Mouse (Mus musculus): ENCODE results near the gene Olfr1155.

Gene Olfr1155

GRCm38 (mm10) chr2:87945037-87945436 lies at the start of gene Olfr1155:
Gene Olfr1155 (minus strand): TSS chr2:87945137.
- no peak for DNase-seq (ENCODE audit: low spot score in 2 of 2)

DNA sequence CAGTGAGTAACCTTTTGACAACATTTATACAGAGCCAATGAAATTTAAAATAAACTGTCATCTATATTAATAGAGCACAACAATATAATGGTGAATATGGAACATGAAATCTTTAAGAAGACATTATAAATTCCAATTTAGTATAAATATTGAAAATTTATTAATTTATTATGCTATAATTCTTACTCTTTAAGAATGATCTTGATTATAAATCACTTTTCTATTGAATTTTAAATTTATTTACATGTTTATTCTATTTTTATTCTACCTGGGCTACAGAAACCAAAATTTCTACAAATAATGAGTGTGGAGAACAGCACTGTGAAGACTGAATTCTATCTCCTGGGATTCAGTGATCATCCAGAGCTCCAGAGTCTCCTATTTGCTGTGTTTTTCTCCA lies 44.9 kb upstream of the Olfr1155 start, which contains the start of gene Olfr1158:
Gene Olfr1158 (plus strand): TSS at position 301 of the 400 bp plus-strand sequence.
- no peak for DNase-seq (ENCODE audit: low spot score in 2 of 2)

GRCm38 (mm10) chr2:87974563-87974962 lies 29.6 kb upstream of the Olfr1155 start, which contains the start of gene Olfr74:
Gene Olfr74 (minus strand): TSS chr2:87974663.
- no peak for DNase-seq (ENCODE audit: low spot score in 2 of 2)

DNA sequence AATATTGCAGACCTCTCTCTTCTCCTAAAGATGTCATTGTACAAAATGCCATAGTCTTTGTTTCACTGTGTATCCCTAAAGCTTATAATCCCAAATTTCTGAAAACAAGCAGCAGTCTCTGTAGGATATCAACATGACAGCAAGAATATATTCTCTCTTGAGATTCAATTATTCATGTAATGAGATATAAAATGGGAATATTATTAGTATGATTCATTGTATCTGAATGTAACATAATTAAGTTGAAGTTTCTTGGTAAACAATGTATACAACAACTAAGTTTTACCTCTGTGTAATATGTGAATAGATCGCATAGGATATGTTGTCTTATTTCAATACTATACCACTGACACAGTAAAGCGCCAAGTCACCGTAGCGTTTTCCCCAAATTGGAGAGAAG lies 23.3 kb upstream of the Olfr1155 start, which contains the start of gene Olfr1157:
Gene Olfr1157 (minus strand): TSS at position 101 of the 400 bp plus-strand sequence.
- no peak for DNase-seq (ENCODE audit: low spot score in 2 of 2)

DNA sequence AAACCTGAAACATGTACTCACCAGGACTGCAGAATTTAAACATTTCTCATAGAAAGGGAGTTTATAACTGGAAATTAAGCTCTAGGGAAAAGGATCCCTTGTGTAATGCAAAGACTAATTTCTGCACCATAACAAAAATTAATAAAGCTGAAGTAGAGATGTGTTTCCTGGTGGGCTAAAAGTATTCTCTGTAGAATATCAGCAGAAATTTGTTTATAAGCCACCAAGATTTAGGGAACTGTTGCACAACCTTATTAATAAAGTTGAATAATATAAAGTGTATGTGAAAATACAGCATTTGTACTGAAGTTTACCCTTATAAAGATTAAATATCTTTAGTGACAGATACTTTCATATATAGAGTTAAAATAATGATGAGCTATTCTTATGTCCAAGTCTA lies 8.1 kb upstream of the Olfr1155 start, which contains the start of gene Olfr1156:
Gene Olfr1156 (minus strand): TSS at position 101 of the 400 bp plus-strand sequence.
- DNase-seq (ENCODE audit: low spot score in 2 of 2) = no peak

DNA sequence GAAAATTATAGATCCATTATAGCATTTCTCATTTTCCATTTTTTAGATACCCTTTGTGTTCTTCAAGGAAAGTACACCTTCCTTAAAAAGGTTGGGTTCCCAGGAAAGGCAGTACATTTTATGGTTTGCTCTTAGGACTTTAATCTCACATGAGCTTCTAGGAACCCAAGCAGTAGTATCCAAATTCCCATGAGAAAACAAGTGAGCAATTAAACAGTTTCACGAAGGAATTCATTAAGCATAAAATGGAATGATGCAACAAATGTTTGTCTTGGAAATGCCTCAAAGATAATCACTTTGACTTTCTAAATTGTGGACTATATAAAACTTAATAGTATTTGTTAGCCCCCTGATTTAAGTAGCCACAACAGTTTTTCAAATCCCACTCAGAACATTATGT lies 39.9 kb downstream of the Olfr1155 start, which contains the start of gene Olfr1154:
Gene Olfr1154 (minus strand): TSS at position 101 of the 400 bp plus-strand sequence.
- no peak for DNase-seq (ENCODE audit: low spot score in 2 of 2)

- DNase-seq (ENCODE audit: low spot score in 2 of 2) = no peak
Measured at GRCm38 (mm10) chr2:87894662-87895061, 50.3 kb downstream of the Olfr1155 start, which contains the start of gene Olfr1153. Gene Olfr1153 (plus strand): TSS chr2:87894962.

Data from spleen, postnatal 4 days (tissue).